Mouse (Mus musculus) cerebellum, postnatal 25 days (tissue): Measurements from ENCODE around the gene Hivep1.

Experiments used
- DNase-seq, 2 experiments: peaks; one replicate each; pipeline ENCODE4 v3.0.0; 2021; ENCODE audit warnings: mixed read lengths in 2 of 2

Hivep1 gene

GRCm38 (mm10) chr13:42051961-42052695 lies at the start of gene Hivep1:
Hivep1 (plus strand) TSS chr13:42052021.
- peak in 1 of 2 experiments; percentile 75 for DNase-seq

DNA sequence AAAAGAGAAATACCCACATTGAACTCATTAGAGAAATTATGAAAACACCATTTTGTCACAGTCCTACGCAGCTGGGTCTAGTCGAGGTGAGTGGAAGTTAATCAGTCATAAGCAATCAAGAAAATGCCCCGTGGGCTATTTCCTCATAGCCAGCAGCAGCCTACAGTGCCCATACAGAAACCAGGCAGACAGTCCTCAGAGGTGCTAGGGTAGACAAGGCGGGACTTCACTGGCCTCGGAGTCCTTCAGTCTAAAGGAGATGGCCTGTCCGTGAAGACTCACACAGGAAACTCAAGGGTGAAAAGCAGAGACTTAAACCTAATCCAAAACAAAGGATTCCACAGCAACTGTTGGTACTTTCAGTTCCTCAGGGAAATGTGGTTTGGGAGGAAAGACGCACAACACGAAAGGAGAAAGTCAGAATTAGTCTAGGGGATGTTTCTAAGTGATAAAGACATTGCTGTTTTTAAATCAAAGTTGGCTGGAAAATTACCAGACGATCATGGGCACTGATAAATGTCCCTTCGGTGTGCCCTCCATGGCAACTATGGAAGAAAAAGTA lies 36.3 kb upstream of the Hivep1 start:
- DNase-seq: no peak

- DNase-seq: peak in 1 of 2 experiments; percentile 15
These were observed 35.6 kb upstream of the Hivep1 start for GRCm38 (mm10) chr13:42016218-42016617.

GRCm38 (mm10) chr13:42018356-42018755 lies 33.5 kb upstream of the Hivep1 start:
- no peak for DNase-seq

DNA sequence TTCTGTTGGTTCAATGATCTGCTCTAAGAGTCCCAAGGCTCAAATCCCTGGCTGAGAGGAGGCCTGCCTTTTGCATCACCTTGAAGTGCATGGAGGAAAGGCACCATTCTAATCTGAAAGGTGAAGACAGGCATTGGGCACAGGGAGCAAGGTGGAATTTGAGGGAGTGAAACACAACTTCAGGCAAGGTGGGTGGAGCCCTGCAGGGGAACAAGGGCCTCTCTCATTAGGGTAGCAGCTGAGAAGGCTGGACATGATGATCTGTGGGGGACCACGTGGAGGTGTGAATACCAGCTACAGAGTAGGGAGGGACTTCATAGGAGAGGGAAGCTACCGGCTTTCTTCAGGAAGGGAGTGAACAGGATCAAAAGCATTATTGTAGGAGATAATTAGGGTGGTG lies 10.6 kb upstream of the Hivep1 start:
- DNase-seq: no peak

- DNase-seq: no peak
These were observed 8.4 kb upstream of the Hivep1 start for GRCm38 (mm10) chr13:42043431-42043830.

DNA sequence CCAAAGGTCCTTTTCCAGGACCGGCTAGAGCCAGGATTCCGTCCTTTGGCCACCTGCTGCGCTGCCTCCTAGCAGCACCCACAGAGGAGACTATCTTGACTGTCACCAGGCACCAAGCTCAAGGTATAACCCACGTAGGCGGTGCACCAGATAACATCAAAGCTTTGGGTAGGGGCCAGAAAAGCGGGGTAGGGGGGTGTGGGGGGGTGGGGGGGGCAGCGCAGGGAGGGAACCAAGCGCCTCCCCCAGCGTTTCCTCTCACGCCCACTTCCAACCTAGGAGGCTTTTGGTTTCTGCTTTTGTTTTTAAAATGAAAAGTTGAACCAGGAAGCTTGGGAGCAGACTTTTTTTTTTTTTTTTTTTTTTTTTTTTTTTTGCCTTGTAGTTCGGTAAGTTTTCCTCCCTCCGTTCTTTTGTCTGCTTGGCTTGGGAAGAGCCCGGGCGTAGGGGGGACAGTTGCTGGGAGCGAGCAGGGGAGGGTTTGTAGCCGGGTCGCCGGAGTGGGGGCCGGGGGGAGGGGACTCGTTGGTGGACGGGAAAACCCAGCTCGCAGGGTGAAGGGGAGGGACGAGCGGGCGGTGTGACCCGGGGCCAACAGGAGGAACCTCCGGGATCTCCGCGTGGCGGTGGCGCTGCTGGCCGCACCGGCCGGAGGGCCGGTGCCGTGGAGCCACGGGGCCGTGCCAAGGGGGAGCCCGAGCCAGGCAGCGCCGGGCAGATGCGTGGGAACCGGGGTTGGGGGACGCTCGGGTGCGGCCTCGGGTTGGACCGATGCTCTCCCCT lies 2.6 kb upstream of the Hivep1 start:
- peak; percentile 71 to 82 for DNase-seq

DNA sequence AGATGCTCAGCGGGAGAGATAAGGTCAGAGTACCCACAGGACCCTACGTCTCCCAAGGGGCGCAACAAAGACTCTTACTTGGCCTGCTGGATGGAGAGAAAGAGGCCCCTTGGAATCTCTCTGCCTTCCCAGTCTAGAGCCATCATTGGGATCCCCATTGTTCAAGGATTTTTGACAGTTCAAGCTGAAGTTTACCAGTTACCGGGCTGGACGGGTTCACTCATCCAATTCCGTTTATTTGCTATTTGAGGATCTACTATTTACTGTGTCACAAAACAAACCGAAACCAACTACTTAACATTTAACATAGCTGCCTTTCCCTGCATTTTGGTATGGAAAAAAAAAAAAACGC lies 2.1 kb upstream of the Hivep1 start:
- no peak for DNase-seq

DNA sequence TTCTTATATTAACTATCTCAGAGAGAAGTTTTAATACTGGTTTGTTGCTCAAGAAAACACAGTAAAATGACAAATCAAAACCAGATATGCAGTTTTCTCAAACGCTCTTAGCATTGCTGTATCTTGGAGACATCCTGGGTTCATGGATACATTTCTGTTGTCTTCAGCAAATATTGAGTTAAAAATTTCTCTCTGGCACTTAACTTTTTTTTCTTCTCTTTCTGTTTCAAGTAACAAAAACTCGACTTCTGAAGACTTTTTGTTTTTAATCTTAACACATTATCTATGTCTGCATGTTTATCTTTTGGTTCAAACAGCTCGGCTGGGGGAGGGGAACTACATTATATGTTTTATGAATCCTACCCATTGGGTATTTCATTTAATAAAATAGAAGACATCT lies 1.7 kb upstream of the Hivep1 start:
- DNase-seq: no peak

DNA sequence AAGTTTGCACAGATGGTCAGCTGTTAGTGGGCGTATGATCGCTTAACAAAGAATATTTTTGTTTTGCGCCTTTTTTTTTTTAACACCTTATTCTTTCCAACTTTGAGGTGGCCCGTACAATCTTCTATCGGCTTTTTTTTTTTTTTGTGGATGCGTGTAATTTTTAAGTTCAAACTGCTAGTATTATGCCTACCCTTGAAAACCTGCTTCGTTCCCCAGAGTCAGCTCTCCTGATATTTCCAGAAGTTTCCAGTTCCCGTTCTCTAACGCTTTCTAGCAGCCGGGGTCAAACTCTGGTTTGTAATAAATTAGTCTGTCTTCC lies 980 bp upstream of the Hivep1 start:
- DNase-seq: no peak

DNA sequence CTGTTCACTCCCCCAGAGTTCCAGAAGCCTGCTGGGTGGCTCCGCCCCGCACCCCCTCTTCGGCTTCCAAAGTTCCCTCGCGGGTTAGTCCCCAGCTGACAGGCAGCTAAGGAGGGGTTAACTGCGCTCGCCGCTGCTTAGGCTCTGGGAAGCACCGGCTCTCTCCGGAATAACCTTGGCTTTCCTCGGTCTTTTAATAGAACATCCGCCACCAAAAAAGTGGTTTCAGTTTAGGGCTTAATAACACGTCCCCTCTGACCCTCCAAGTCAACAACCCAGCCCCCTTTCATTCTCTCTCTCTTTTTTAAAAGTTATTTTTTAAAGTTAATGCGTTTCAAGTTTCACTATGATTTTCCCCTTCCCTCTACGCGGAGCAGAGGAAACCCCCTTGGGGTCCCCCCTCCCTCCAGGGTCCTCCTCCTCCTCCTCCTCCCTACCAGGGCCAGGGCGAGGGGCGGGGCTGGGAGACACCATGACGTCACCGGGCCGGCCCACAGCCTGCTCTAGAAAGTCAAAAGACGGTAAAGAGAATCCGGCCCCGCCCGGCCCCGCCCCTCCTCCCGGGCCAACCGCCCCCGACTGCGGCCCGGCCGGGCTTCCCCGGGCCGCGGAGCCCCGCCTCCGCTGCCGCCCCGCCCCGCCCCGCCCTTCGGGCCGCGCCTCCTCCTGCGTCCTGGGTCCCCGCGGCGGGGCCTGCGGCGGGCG lies 467 bp upstream of the Hivep1 start:
- peak; percentile 96 to 98 for DNase-seq

DNA sequence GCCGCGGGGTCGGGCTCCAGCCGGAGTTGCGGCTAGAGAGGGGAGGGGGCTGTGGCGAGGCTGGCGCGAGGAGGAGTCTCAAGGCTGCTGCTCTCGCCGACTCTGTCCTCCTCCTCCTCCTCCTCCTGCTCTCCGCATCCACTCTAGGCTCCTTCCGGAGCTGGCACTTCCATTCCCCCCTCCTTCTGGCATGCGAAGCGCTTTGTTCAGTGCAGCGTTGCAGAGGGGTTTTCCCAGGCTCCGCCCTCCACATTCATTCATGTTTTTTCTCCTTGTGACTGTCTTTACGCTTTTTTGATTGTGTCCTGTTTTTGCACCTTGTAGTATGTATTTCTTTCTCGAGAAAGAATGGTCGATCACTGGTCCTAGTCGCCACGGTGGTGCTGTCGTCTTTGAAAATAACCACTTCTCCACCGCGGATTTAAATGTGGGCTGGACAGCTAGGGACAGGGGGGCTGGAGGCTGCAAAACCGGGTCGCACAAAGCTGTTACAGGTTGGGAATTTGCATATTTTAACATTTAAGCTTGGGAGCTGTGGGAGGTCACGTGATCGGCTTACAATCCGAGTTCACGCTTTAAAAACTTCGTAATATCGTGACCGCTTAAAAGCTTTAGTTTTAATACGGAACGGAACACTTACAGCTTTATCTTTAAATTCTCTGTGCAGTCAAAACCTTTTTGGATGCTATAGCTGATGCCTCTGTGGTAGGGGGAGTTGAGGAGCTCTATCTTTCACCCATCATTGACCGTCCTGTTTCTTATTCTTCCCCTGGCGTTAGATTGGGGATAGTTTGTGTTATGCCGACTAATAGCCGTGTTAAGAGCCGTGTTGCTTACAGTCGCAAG lies 1.1 kb downstream of the Hivep1 start:
- DNase-seq: peak; percentile 74 to 75

DNA sequence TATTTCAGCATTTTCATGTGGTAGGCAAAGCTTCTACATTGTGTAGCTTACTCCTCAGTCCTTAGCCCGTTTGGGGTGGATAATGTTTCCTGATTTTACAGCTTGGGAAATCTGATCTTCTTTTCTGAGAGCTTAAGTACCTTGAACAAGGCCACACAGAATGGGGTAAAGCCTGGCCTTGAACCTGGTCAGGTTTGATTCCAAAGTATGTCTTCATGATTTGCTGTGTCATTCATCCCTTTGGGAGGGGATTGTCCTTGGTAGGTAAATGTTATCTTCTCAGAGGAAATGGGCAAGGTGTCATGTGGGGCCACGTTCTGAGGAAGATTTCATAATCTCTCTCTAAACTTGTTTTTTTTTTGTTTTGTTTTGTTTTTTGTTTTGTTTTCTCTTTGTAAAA lies 1.8 kb downstream of the Hivep1 start:
- no peak for DNase-seq

GRCm38 (mm10) chr13:42054138-42054537 lies 2.3 kb downstream of the Hivep1 start:
- no peak for DNase-seq

DNA sequence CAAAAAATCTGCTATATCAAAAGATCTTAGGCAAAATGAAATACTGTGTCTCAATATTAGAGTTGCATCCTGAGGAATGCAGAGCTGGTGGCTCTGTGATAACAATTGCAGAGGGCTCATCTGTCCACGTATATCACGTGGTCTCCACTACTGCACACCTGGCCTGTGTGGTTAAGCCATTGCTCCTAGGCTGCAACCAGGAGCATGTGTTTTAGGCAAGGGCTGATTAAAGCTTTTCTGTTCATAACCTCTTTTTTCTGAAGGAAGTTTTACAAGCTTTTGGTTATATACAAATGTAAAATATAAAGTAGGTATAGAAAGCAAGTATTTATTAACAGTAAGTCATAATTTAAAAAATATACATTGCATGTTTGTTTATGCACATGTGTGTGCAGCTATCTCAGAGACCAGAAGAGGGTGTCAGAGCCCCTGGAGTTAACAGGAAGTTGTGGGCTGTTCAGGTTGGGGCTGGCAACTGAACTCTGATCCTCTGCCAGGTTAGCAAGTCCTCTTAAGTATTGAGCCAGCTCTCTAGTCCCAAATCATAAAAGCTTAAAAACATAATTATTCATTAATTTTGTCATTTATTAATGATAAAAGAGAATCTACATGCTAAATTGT lies 5.0 kb downstream of the Hivep1 start:
- DNase-seq: no peak

- DNase-seq: no peak
These were observed 9.2 kb downstream of the Hivep1 start for GRCm38 (mm10) chr13:42060846-42061630.

- no peak for DNase-seq
These were observed 12.4 kb downstream of the Hivep1 start for GRCm38 (mm10) chr13:42064257-42064656.

- DNase-seq: no peak
These were observed 18.4 kb downstream of the Hivep1 start for GRCm38 (mm10) chr13:42070236-42070635.

DNA sequence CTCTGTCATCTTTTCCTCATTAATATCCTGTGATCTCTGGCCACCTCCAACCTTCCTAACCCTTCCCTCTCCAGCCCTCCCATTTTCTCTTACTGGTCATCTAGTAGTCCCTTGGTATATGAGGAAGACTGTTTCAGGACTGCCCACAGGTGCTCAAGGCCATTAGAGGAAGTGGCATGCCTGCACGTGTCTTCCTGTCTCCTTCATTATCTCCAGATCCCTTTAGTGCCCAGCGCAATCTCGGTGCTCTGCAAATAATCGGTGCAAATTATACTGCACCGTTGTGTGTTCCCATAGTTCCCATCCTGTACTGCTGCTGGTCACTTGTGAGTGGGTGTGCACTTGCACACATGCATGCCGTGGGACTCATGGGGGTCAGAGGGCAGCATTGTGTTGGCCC lies 19.2 kb downstream of the Hivep1 start:
- DNase-seq: no peak

DNA sequence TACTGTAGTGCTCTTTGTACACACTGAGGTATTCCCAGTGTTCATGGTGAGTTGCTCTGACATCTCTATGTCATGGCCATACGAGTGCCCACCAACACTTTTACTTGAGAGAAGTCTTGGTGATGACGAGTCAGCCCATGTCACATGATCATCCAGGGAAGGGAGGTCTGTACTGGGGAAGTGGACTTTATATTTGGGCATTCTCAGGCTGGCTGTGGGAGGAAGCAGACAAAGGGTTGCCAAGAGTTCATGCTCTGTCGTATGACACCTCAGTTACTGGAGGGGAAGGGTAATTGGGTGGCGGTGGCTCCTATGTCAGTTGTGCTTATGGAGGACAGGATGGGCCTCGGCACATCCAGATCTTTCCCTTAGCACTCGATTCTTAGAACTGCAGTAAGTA lies 21.5 kb downstream of the Hivep1 start:
- DNase-seq: no peak

GRCm38 (mm10) chr13:42075546-42075945 lies 23.7 kb downstream of the Hivep1 start:
- DNase-seq: no peak
